Mouse (Mus musculus): ENCODE measurements at regions not wholly inside any gene's neighbourhood (a gene's known extent, or its start where the extent isn't known, plus 50 kb on each side); places are given as distances from the start of the nearest gene placed in this dataset.

GRCm38 (mm10) chr14:71281568-71281967 lies 681.9 kb upstream of the Fam160b2 start:
- no peak for TF ChIP-seq CTCF (IDR thresholded peaks at IDR 0.05; ENCODE audit: borderline replicate concordance, insufficient read depth, low read length)
- TF ChIP-seq POLR2A (IDR thresholded peaks at IDR 0.05; ENCODE audit: low read depth, low read length): no peak
